Mouse (Mus musculus): Measurements from ENCODE around the gene Lgmn. TPM values are rescaled to one million over a fixed set of nuclear protein-coding genes. Genes with fewer than 3 reads are reported as not detected.

The Lgmn gene
- polyA plus RNA-seq, 1 experiment from 2014 or later: 59.7 TPM

GRCm38 (mm10) chr12:102366126-102366816, 73.3 kb downstream of the Lgmn start:
- H3K4me1 ChIP-seq (replicated peaks): peaks cover 23% of the 10 kb centered on the region
- ATAC-seq (ENCODE audit: insufficient number of reproducible peaks, insufficient read depth, low FRiP score, low TSS enrichment, low read depth): no peak
- WGBS: 88% methylated on average over 9 of the region's 9 CpGs

GRCm38 (mm10) chr12:102365016-102365415, 74.6 kb downstream of the Lgmn start:
- Histone ChIP-seq H3K9ac (replicated peaks) (no peak overlapping the region), H3K4me3 (replicated peaks) (no peak overlapping the region), H3K27ac (no peak overlapping the region), H3K9me3 (no peaks in the 10 kb centered on the region), H3K36me3 (peaks cover 4% of the 10 kb centered on the region; the same call in 1 of the 2 replicates), H3K27me3 (no peaks in the 10 kb centered on the region), H3K4me1 (replicated peaks) (peaks cover 22% of the 10 kb centered on the region), H3K4me2 (no peak overlapping the region)
- ATAC-seq (ENCODE audit: insufficient number of reproducible peaks, insufficient read depth, low FRiP score, low TSS enrichment, low read depth): no peak
- 95% methylated on average over 7 of the region's 7 CpGs for WGBS

More at GRCm38 (mm10) chr12:102366126-102366816, 73.3 kb downstream of the Lgmn start:
- Histone ChIP-seq H3K4me3 (replicated peaks) (no peak overlapping the region), H3K27me3 (no peaks in the 10 kb centered on the region), H3K27ac (no peak overlapping the region), H3K9me3 (no peaks in the 10 kb centered on the region), H3K9ac (replicated peaks) (no peak overlapping the region), H3K4me2 (no peak overlapping the region), H3K36me3 (peaks cover 4% of the 10 kb centered on the region; the same call in 1 of the 2 replicates)

- Histone ChIP-seq H3K4me1 (replicated peaks) (no peaks in the 10 kb centered on the region), H3K9me3 (no peaks in the 10 kb centered on the region), H3K9ac (replicated peaks) (no peak overlapping the region), H3K36me3 (peaks cover 13% of the 10 kb centered on the region; the same call in 1 of the 2 replicates), H3K27ac (no peak overlapping the region), H3K27me3 (no peaks in the 10 kb centered on the region), H3K4me3 (replicated peaks) (no peak overlapping the region), H3K4me2 (no peak overlapping the region)
- 89% methylated on average over 10 of the region's 10 CpGs for WGBS
- no peak for ATAC-seq (ENCODE audit: insufficient number of reproducible peaks, insufficient read depth, low FRiP score, low TSS enrichment, low read depth)
Observed at GRCm38 (mm10) chr12:102361189-102362161, 78.1 kb downstream of the Lgmn start.

GRCm38 (mm10) chr12:102359390-102359789, 80.2 kb downstream of the Lgmn start:
- H3K36me3 ChIP-seq: peaks cover 13% of the 10 kb centered on the region; the same call in 1 of the 2 replicates

GRCm38 (mm10) chr12:102356781-102357180, 82.8 kb downstream of the Lgmn start:
- Histone ChIP-seq H3K4me2 (no peak overlapping the region), H3K4me3 (replicated peaks) (no peak overlapping the region), H3K27me3 (no peaks in the 10 kb centered on the region), H3K4me1 (replicated peaks) (no peaks in the 10 kb centered on the region), H3K27ac (no peak overlapping the region), H3K9me3 (no peaks in the 10 kb centered on the region), H3K36me3 (0 out of 2 replicates have a peak, but pooled peaks cover 9% of the 10 kb centered on the region), H3K9ac (replicated peaks) (no peak overlapping the region)
- WGBS: 91% methylated on average over 1 of the region's 1 CpGs
- ATAC-seq (ENCODE audit: insufficient number of reproducible peaks, insufficient read depth, low FRiP score, low TSS enrichment, low read depth): no peak

More at GRCm38 (mm10) chr12:102359390-102359789, 80.2 kb downstream of the Lgmn start:
- H3K4me1 ChIP-seq (replicated peaks): no peaks in the 10 kb centered on the region
- H3K27ac ChIP-seq: no peak overlapping the region
- H3K4me2 ChIP-seq: no peak overlapping the region
- H3K9me3 ChIP-seq: no peaks in the 10 kb centered on the region
- no peak overlapping the region for H3K9ac ChIP-seq (replicated peaks)
- no peaks in the 10 kb centered on the region for H3K27me3 ChIP-seq
- 93% methylated on average over 4 of the region's 4 CpGs for WGBS
- ATAC-seq (ENCODE audit: insufficient number of reproducible peaks, insufficient read depth, low FRiP score, low TSS enrichment, low read depth): no peak
- no peak overlapping the region for H3K4me3 ChIP-seq (replicated peaks)

- H3K27me3 ChIP-seq: no peaks in the 10 kb centered on the region
- ATAC-seq (ENCODE audit: insufficient number of reproducible peaks, insufficient read depth, low FRiP score, low TSS enrichment, low read depth): no peak
Observed at GRCm38 (mm10) chr12:102355784-102356183, 83.8 kb downstream of the Lgmn start.

GRCm38 (mm10) chr12:102354126-102354984, 85.3 kb downstream of the Lgmn start:
- H3K27me3 ChIP-seq: no peaks in the 10 kb centered on the region
- no peak overlapping the region for H3K27ac ChIP-seq
- H3K4me1 ChIP-seq (replicated peaks): no peaks in the 10 kb centered on the region
- 79% methylated on average over 10 of the region's 10 CpGs for WGBS
- H3K36me3 ChIP-seq: 0 out of 2 replicates have a peak, but pooled peaks cover 4% of the 10 kb centered on the region
- H3K9ac ChIP-seq (replicated peaks): no peak overlapping the region
- H3K9me3 ChIP-seq: no peaks in the 10 kb centered on the region
- no peak overlapping the region for H3K4me2 ChIP-seq
- no peak overlapping the region for H3K4me3 ChIP-seq (replicated peaks)
- no peak for ATAC-seq (ENCODE audit: insufficient number of reproducible peaks, insufficient read depth, low FRiP score, low TSS enrichment, low read depth)

More at GRCm38 (mm10) chr12:102355784-102356183, 83.8 kb downstream of the Lgmn start:
- no peaks in the 10 kb centered on the region for H3K9me3 ChIP-seq
- no peaks in the 10 kb centered on the region for H3K4me1 ChIP-seq (replicated peaks)
- H3K4me2 ChIP-seq: no peak overlapping the region
- H3K27ac ChIP-seq: no peak overlapping the region
- no peak overlapping the region for H3K4me3 ChIP-seq (replicated peaks)
- H3K9ac ChIP-seq (replicated peaks): no peak overlapping the region
- 0 out of 2 replicates have a peak, but pooled peaks cover 9% of the 10 kb centered on the region for H3K36me3 ChIP-seq

- WGBS: 93% methylated on average over 1 of the region's 1 CpGs
- Histone ChIP-seq H3K27me3 (no peaks in the 10 kb centered on the region), H3K27ac (no peak overlapping the region), H3K9ac (replicated peaks) (no peak overlapping the region), H3K4me3 (replicated peaks) (no peak overlapping the region), H3K9me3 (no peaks in the 10 kb centered on the region), H3K4me1 (replicated peaks) (no peaks in the 10 kb centered on the region), H3K36me3 (no peaks in the 10 kb centered on the region), H3K4me2 (no peak overlapping the region)
- ATAC-seq (ENCODE audit: insufficient number of reproducible peaks, insufficient read depth, low FRiP score, low TSS enrichment, low read depth): no peak
Observed at GRCm38 (mm10) chr12:102350997-102351396, 88.6 kb downstream of the Lgmn start.

- Histone ChIP-seq H3K9ac (replicated peaks) (no peak overlapping the region), H3K4me3 (replicated peaks) (no peak overlapping the region), H3K27ac (no peak overlapping the region), H3K4me1 (replicated peaks) (peaks cover 12% of the 10 kb centered on the region), H3K36me3 (no peaks in the 10 kb centered on the region), H3K27me3 (no peaks in the 10 kb centered on the region), H3K4me2 (no peak overlapping the region), H3K9me3 (no peaks in the 10 kb centered on the region)
- WGBS: 87% methylated on average over 6 of the region's 6 CpGs
- ATAC-seq (ENCODE audit: insufficient number of reproducible peaks, insufficient read depth, low FRiP score, low TSS enrichment, low read depth): no peak
Observed at GRCm38 (mm10) chr12:102348447-102348846, 91.2 kb downstream of the Lgmn start.

- H3K9ac ChIP-seq (replicated peaks): no peak overlapping the region
- H3K27me3 ChIP-seq: no peaks in the 10 kb centered on the region
- no peak overlapping the region for H3K27ac ChIP-seq
- no peak overlapping the region for H3K4me2 ChIP-seq
- peaks cover 12% of the 10 kb centered on the region for H3K4me1 ChIP-seq (replicated peaks)
- H3K9me3 ChIP-seq: no peaks in the 10 kb centered on the region
- no peak overlapping the region for H3K4me3 ChIP-seq (replicated peaks)
- WGBS: 10% methylated on average over 1 of the region's 1 CpGs
- ATAC-seq (ENCODE audit: insufficient number of reproducible peaks, insufficient read depth, low FRiP score, low TSS enrichment, low read depth): no peak
- no peaks in the 10 kb centered on the region for H3K36me3 ChIP-seq
Observed at GRCm38 (mm10) chr12:102346507-102346906, 93.1 kb downstream of the Lgmn start.
